Mouse (Mus musculus): ENCODE measurements at regions not wholly inside any gene's neighbourhood (a gene's known extent, or its start where the extent isn't known, plus 50 kb on each side); places are given as distances from the start of the nearest gene placed in this dataset.

GRCm38 (mm10) chrX:43855901-43856300 is 264.9 kb downstream of the Tex13c1 start:
- DNase-seq, result peak; percentile 6 to 7

- DNase-seq, result no peak
These were observed 293.9 kb downstream of the Tex13c1 start for GRCm38 (mm10) chrX:43884890-43885289.

Measured in cerebellum, postnatal 25 days (tissue).